Mouse (Mus musculus): ENCODE results near the gene Zdhhc11.
"Not testable (repeated sequence)": the region's sequence is repeated elsewhere in the genome, so short reads cannot be mapped to it uniquely, and the experiment has no call there.

The Zdhhc11 gene

DNA sequence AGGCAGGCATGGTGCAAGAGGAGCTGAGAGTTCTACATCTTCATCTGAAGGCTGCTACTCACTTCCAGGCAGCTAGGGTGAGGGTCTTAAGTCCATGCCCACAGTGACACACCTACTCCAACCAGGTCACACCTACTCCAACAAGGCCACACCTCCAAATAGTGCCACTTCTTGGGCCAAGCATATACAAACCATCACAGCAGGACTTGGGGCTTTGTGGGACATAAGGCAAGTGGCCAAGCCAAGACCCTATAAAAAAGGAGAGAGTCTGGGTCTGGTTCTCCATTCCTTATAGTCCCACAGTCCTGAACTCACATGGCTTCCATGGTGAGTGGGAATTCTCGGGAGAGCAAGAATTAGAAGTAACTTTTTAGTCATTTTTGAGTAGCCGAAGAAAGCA is 44.6 kb downstream of the Zdhhc11 start:
- peak in 1 of 2 experiments; percentile 11 for DNase-seq

- DNase-seq = peak; percentile 96 to 97
These were observed 45.5 kb downstream of the Zdhhc11 start, which contains the start of gene Tppp for GRCm38 (mm10) chr13:74008948-74009718. Gene Tppp (plus strand): TSS chr13:74009407.

DNA sequence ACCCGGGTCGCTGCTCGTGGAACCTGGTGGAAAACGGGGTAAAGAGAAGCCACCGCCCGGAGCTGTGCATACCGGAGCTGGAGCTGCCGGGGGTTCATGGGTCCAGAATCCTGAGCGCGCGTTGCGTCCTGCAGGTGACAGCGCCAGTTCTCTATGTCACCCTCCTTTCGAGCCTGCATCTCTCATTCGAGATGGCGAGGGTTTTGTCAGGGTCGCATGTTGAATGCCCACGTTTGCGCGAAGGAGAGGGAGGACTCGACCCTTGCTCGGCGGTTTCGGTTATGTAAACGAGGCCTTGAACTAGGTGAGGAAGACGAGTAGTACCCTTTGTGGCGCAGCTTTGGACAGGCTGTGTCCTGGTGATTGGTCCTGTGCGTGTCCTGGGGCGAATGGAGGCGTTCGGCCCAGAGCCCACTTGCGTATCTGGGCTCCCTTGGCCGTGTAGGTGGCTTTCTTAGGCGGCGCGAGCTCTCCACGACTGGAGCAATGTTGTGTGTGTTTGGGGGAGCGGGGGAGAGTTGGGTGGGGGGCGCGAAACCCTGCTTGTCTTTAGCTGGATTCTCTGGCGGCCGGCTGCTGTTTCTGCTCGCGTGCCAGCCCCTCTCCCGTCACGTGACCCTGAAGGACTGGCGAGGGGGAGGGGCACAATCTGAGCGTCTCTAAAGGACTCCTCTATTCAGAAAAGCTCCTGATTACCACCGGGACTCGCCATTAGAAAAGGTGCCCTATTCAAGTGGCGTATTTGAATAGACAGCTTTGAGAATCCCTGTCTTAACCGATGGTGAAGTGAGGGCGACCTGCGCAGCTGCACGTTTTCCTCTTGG is 46.4 kb downstream of the Zdhhc11 start:
- peak; percentile 85 to 86 for DNase-seq

GRCm38 (mm10) chr13:74010678-74011077 is 47.0 kb downstream of the Zdhhc11 start:
- DNase-seq = peak; percentile 55 to 61

GRCm38 (mm10) chr13:74015908-74016307 is 52.3 kb downstream of the Zdhhc11 start:
- no peak for DNase-seq

GRCm38 (mm10) chr13:74017426-74017825 is 53.8 kb downstream of the Zdhhc11 start:
- DNase-seq = no peak

DNA sequence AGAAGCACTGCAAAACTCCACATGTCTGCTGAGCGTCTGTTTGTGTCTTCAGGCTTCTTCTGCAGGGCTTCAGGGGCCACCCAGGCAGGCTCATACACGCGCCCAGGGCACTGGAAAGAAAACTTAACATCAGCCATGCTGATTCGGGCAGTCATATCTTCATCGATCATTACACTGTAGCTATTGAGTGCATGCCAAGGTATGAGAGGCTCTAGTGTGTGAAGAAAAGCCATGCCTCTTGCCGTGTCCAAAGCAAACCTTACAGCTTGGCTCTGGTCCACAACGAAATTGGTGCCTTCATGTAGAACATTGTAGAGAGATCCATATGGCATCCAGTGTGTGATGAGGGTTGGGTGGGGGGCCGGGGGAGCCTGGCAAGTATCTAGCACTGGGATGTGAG is 55.4 kb downstream of the Zdhhc11 start:
- DNase-seq = not testable (repeated sequence)

DNA sequence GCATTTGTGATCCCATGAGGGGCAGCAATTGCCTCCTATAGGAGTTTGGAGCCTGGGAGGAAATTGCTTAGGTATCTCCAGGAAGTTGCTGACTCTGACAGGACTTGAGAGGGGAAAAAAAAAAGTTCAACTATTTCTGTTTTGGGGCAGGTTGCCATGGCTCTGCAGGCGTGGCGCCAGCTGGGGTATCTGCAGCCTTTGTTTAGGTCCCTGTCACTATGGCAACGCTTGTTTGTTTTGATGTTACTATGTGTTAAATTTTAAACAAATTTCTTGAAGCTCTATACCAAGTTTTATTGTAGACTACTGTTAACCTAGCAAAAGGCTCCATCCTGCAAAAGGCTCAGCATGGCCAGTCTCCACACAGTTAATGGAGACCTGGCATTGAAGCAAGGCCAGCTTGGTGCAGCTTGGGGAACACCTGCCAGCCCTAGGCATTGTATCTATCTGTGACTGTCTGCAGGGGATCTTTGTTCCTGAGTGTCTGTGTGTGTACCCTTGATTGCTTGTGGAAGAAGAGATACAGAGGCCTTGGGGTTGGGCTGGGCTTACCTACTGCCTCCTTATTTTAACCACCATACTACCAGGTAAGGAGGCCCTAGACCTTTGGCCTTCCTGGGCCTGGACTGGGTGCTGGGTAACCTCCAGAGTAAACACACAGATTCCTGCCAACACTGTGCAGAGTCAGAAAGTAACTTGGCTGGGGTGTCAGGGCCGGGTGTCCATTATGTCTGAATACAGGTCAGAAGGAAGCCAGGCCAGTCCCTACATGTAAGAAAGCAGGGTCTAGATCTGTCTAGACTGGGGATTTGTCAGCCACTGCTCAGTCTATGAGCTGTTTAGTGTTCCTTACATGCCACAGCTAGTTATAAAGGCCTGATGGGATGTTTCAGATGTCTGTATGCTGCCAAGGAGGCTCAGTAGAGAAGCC is 61.8 kb downstream of the Zdhhc11 start:
- DNase-seq = peak; percentile 50 to 54

- peak; percentile 49 to 67 for DNase-seq
These were observed 62.6 kb downstream of the Zdhhc11 start for GRCm38 (mm10) chr13:74026215-74026614.

DNA sequence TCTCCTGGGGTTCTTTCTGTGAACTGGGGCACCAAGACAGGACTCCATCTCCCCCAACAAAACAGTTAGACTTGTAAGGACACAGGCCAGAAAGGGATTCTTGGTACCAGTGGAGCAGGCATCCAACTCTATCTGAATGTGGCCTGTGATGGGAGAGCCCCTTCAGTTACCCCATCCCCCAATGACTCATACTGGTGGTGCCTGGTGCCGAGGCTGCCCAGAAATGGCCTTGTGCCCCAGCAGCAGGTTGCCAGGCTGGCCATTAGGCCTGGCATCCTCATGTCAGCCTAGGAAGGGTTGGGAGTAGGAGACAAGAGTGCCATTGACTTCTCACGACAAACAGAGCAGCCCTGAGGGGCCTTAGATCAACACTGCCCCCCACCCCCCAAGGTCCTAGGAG is 64.5 kb downstream of the Zdhhc11 start:
- no peak for DNase-seq

DNA sequence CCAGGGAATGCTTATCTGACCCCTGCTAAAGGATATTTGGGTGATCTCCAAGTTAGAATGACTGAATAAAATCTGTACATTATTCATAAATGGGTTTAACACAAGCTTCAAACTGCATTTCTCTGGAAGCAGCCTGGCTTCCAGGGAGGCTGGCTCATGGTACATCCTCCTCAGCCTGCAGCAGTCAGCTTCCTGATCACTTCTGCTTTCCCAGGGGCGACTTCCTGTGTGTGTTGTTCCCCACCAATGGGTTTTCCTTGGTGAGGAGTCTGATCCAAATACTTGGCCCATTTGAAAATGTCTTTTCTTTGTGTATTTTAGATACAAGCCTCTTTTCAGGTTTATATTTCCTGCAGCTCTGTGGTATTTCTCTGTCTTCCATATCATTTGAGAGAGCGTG is 65.4 kb downstream of the Zdhhc11 start:
- DNase-seq = no peak

GRCm38 (mm10) chr13:74030691-74031090 is 67.0 kb downstream of the Zdhhc11 start:
- no peak for DNase-seq

DNA sequence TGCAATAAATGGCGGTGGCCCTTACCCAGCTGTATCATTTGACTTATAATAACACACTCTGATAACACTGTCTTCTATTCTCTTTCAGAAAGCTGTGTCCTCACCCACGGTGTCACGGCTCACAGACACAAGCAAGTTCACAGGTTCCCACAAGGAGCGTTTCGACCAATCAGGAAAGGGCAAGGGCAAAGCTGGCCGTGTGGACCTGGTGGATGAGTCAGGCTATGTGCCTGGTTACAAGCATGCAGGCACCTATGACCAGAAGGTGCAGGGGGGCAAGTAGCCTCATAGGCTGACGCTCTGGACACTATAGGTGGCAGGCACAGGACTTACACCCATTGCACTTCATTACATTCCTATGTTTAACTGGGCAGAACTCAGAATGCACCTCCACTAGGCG is 67.5 kb downstream of the Zdhhc11 start:
- no peak for DNase-seq

GRCm38 (mm10) chr13:74034756-74035155 is 71.1 kb downstream of the Zdhhc11 start:
- no peak for DNase-seq

DNA sequence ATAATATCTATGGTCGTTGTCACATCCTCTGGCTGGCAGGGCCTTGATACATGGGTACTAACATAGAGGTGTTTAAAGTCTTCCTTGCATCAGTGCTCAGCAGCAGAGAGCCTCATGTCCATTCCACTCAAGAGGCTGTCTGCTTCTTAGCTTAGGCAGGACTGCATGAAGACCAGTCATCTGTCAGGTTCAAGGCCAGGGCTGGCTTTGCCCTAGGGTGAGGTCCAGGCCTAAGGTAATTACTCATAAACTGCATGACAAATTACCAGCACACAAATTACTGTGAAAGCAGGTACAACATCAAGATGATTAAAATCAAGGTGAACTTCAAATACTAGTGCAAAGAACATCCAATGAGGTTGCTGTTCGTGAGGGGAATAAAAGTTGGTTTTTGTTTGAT is 72.1 kb downstream of the Zdhhc11 start:
- no peak for DNase-seq

GRCm38 (mm10) chr13:74039926-74040325 is 76.3 kb downstream of the Zdhhc11 start:
- no peak for DNase-seq
